Mouse (Mus musculus): ENCODE data around the gene Slc25a25. TPM values are rescaled to one million over a fixed set of nuclear protein-coding genes. Genes with fewer than 3 reads are reported as not detected.

Slc25a25 gene
- polyA plus RNA-seq, 1 experiment: 19.9 TPM

DNA sequence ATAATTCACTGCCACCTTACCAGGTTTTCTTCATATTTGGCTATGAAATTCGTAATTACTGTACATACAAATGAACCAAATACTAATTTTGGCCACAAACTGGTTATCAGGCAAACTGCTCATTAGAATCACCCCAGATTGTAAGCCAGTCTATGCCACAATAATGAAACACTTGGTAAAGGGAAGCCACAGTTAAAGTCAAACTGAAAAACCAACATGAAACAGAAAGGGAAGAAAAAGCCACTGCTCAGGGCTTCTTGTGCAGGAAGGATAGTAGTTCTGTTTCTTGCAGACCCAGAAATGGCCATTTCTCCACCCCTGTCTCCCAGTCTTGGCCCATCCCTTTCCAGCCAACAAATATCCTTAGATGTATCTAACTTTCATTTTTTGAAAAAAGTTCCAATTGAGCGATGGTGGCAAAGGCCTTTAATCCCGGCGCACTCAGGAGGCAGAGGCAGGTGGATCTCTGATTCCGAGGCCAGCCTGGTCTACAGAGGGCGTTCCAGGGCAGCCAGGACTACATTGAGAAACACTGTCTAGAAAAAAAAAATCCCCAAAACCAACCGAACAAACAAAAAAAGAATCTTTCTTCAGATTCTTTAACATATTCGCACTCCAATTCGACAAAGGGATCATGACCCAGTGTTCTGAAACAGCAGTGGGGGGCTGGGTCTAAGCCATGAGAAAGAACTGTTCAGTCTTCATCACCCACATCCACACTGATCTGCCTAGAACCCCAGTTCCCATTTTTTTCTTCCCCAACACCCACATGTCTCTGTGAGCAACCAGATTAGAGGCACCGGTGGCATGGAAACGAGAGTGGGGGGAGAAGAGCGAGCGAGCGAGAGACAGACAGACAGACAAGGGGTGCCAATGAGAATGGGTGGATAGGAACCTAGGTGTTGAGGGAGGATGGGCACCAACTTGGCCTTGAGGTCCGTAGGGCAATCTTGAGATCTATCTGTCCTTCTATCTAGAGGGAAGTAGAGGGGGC, 1.2 kb downstream of the Slc25a25 start, which contains the start of gene Naif1:
Naif1 (plus strand) TSS at position 697 of the 994 bp plus-strand sequence.
- H3K4me1 ChIP-seq (ENCODE audit: control insufficient read depth, insufficient read depth, low read length): peaks cover 27% of the 10 kb centered on the region
- WGBS: 64% methylated on average over 15 of the region's 15 CpGs

DNA sequence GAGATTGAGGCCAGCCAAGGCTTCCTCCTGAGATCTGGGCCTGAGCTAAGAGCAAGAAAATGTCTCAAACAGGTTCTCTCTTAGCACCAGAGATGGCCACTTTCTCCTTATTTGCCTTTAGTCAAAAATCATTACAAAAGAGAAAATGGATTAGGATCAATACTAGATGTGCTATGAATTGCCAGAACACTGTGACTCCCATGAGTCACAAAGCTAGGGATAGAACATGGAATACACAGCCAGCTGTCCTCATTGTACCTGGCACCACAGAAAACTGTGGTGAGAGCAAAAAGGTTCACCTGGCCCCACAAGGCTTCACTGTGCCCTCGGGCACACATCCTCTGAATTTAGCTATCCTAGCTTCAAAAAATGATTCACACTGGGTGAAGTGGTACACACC, 2.8 kb downstream of the Slc25a25 start:
- WGBS: 55% methylated on average over 1 of the region's 1 CpGs
- no peak overlapping the region for H3K4me3 ChIP-seq (replicated peaks; ENCODE audit: extremely low read depth, low read depth, low read length)
- no peak for DNase-seq

More for the DNA sequence above, 1.2 kb downstream of the Slc25a25 start, which contains the start of gene Naif1:
- DNase-seq: no peak
- peak within 1 kb of the TSS; percentile 85 for H3K4me3 ChIP-seq (replicated peaks; ENCODE audit: extremely low read depth, low read depth, low read length)
- TF ChIP-seq CTCF (IDR thresholded peaks at IDR 0.05; ENCODE audit: insufficient read depth, low read length): no peak
- TF ChIP-seq POLR2A (IDR thresholded peaks at IDR 0.05; ENCODE audit: borderline replicate concordance, extremely low read depth, low read depth, low read length): no peak

DNA sequence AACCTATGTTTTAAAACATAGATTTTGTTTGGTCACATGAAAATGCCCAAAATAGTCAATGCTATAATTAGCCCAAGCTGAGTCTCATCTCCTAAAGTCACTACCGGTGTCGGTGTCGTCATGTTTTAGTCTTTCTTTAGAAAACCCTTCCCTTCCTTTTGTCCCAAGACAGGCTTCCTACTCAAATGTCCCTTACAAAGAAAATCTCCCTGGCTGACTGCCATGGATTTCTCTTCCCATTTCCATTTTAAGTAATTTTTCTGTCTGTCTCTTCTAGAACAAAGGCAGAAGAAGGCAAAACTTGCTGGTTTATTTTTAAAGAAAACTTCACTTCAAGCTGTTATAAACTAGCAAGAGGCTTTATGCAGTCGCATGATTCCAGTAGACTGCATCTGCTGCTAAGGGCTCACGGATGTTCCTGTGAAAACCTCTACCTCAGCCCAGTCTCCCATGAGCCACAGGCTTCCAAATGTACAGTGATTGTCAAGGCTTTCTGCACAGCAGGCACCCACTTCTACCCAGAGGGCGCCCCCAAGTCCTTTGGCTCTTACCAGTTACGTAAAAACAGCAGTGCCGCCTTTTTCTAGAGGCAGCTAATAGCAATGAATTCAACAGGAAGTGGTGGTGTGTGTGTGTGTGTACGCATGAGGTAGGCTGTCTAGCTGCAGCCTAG, 3.8 kb downstream of the Slc25a25 start:
- no peak for DNase-seq
- H3K4me1 ChIP-seq (ENCODE audit: control insufficient read depth, insufficient read depth, low read length): peaks cover 15% of the 10 kb centered on the region
- TF ChIP-seq CTCF (IDR thresholded peaks at IDR 0.05; ENCODE audit: insufficient read depth, low read length): no peak
- 17% methylated on average over 9 of the region's 9 CpGs for WGBS
- no peak overlapping the region for H3K4me3 ChIP-seq (replicated peaks; ENCODE audit: extremely low read depth, low read depth, low read length)

More for the DNA sequence above, 2.8 kb downstream of the Slc25a25 start:
- peaks cover 22% of the 10 kb centered on the region for H3K4me1 ChIP-seq (ENCODE audit: control insufficient read depth, insufficient read depth, low read length)
- TF ChIP-seq POLR2A (IDR thresholded peaks at IDR 0.05; ENCODE audit: borderline replicate concordance, extremely low read depth, low read depth, low read length) (no peak), CTCF (IDR thresholded peaks at IDR 0.05; ENCODE audit: insufficient read depth, low read length) (no peak)

DNA sequence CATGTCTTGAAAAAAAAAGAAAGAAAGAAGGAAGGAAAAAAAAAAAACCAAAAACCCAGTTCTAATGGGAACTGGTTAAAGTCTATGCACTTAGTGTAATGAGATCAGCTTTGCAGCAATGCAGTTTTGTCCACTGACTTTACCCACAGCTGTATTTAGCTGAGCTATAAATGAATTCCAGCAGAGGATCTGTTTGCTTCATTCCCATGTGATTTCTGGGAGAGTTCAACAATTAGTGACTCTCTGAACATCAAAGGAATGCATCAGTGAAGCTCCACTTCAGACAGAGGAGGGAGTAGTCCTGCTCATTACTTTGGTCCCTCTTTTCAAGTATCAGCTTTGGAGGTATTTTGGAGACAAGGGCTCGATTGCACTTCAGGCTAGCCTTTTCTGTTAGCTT, 5.7 kb downstream of the Slc25a25 start:
- TF ChIP-seq CTCF (IDR thresholded peaks at IDR 0.05; ENCODE audit: insufficient read depth, low read length) (no peak), POLR2A (IDR thresholded peaks at IDR 0.05; ENCODE audit: borderline replicate concordance, extremely low read depth, low read depth, low read length) (no peak)
- 59% methylated on average over 1 of the region's 1 CpGs for WGBS
- DNase-seq: no peak
- Histone ChIP-seq H3K4me3 (replicated peaks; ENCODE audit: extremely low read depth, low read depth, low read length) (no peak overlapping the region), H3K4me1 (ENCODE audit: control insufficient read depth, insufficient read depth, low read length) (peaks cover 16% of the 10 kb centered on the region)

DNA sequence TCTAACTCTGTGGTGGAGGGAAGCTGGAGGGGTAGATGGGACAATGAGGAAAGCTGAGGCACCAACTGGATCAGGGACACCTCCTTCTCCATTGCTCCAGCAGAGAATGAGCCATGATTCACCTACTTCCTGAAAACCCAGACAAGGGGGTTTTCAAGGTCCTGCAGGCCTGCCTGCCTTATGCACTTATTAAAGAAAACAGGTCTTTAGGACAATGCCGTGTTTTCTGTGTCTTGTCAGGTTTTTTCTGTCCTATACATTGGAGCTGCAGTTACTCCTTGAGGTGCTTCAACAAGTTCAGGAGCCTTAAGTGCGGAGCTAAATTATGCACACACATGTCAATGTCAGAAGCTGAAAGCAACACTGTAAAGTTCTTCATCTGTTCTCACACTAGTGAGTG, 9.7 kb downstream of the Slc25a25 start:
- no peak for DNase-seq
- 82% methylated on average over 2 of the region's 2 CpGs for WGBS
- no peak for TF ChIP-seq POLR2A (IDR thresholded peaks at IDR 0.05; ENCODE audit: borderline replicate concordance, extremely low read depth, low read depth, low read length)
- TF ChIP-seq CTCF (IDR thresholded peaks at IDR 0.05; ENCODE audit: insufficient read depth, low read length): no peak
- Histone ChIP-seq H3K4me3 (replicated peaks; ENCODE audit: extremely low read depth, low read depth, low read length) (no peak overlapping the region), H3K4me1 (ENCODE audit: control insufficient read depth, insufficient read depth, low read length) (peaks cover 22% of the 10 kb centered on the region)

DNA sequence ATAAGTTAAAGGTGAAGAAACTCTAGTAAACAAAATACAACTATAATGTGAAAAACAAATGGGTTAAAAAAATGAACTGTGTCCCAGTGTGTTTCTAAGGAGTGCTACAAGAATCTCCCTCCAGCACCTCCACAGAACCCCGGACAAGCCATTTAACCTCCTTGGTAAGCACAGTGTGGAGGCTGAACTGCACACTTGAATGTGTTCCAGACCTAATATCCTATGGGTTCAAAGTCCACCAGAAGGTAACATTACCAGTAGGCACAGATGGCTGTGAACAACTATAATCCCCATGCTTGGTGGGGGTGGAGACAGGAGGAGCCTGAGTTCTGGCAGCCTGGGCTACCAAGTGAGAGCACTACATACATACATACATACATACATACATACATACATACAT, 10.6 kb downstream of the Slc25a25 start:
- DNase-seq: no peak
- peaks cover 24% of the 10 kb centered on the region for H3K4me1 ChIP-seq (ENCODE audit: control insufficient read depth, insufficient read depth, low read length)
- TF ChIP-seq POLR2A (IDR thresholded peaks at IDR 0.05; ENCODE audit: borderline replicate concordance, extremely low read depth, low read depth, low read length) (no peak), CTCF (IDR thresholded peaks at IDR 0.05; ENCODE audit: insufficient read depth, low read length) (no peak)
- H3K4me3 ChIP-seq (replicated peaks; ENCODE audit: extremely low read depth, low read depth, low read length): no peak overlapping the region
- 52% methylated on average over 1 of the region's 1 CpGs for WGBS

DNA sequence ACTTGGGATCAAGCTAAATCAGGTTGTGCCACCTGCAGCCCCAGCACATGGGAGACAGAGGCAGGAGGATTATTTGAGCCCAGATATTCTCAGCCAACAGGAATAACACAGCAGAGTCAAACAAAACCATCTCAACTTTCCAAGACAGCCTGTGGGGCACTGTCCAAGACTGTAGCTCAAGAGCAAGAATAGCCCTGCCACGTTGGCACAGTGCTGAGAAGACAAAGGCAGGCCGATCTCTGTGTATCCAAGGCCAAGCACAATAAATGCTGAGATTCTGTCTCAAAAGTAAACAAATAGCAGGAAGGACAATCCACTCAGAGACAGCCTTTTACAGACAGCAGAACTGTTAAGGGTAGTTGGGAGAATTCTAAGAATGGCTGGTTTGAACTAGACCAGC, 11.1 kb downstream of the Slc25a25 start:
- H3K4me3 ChIP-seq (replicated peaks; ENCODE audit: extremely low read depth, low read depth, low read length): no peak overlapping the region
- 17% methylated on average over 2 of the region's 2 CpGs for WGBS
- peaks cover 24% of the 10 kb centered on the region for H3K4me1 ChIP-seq (ENCODE audit: control insufficient read depth, insufficient read depth, low read length)
- DNase-seq: no peak
- no peak for TF ChIP-seq CTCF (IDR thresholded peaks at IDR 0.05; ENCODE audit: insufficient read depth, low read length)
- TF ChIP-seq POLR2A (IDR thresholded peaks at IDR 0.05; ENCODE audit: borderline replicate concordance, extremely low read depth, low read depth, low read length): no peak

DNA sequence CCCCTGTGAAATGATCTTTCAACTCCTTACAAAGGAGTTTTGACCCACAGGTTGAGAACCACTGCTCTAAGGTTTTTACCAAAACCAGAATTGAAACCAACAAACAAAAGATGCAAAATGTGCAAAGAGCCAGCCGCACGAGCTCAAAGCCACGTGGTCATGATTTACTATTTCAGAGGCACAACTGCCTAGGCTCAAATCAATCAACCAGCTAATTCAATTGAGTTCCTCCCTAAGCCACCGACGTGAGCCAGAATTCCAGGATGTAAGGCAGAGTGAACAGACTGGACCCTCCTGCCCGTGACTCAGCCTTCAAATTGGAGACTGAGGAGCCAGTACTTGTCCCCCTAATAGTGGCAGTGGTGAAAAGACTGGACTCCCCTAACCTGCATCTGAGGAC, 12.1 kb downstream of the Slc25a25 start:
- WGBS: 35% methylated on average over 6 of the region's 6 CpGs
- no peak for DNase-seq
- Histone ChIP-seq H3K4me1 (ENCODE audit: control insufficient read depth, insufficient read depth, low read length) (peaks cover 24% of the 10 kb centered on the region), H3K4me3 (replicated peaks; ENCODE audit: extremely low read depth, low read depth, low read length) (no peak overlapping the region)
- TF ChIP-seq POLR2A (IDR thresholded peaks at IDR 0.05; ENCODE audit: borderline replicate concordance, extremely low read depth, low read depth, low read length) (no peak), CTCF (IDR thresholded peaks at IDR 0.05; ENCODE audit: insufficient read depth, low read length) (no peak)

DNA sequence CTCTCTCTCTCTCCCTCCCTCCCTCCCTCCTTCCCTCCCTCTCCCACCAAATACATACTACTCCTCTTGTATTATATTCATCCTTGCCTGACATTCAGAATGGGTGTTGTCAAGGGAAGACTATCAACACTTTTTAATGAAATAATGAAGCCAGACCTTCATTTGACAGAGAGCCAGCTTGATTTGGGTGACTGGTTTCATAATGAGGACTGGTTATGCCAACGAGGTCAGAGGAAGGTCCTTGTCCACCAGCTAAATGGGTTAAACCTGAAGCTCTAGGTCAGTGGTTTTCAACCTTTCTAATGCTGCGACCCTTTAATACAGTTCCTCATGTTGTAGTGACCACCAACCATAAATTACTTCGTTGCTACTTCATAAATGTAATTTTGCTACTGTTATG, 12.5 kb downstream of the Slc25a25 start:
- Histone ChIP-seq H3K4me3 (replicated peaks; ENCODE audit: extremely low read depth, low read depth, low read length) (no peak overlapping the region), H3K4me1 (ENCODE audit: control insufficient read depth, insufficient read depth, low read length) (peaks cover 24% of the 10 kb centered on the region)
- 84% methylated on average over 3 of the region's 3 CpGs for WGBS
- no peak for TF ChIP-seq CTCF (IDR thresholded peaks at IDR 0.05; ENCODE audit: insufficient read depth, low read length)
- no peak for TF ChIP-seq POLR2A (IDR thresholded peaks at IDR 0.05; ENCODE audit: borderline replicate concordance, extremely low read depth, low read depth, low read length)
- DNase-seq: no peak

Data from lung, adult 2 months (tissue).